Mouse (Mus musculus): ENCODE data around the gene Trim71. TPM values are rescaled to one million over a fixed set of nuclear protein-coding genes. Genes with fewer than 3 reads are reported as not detected.

Gene Trim71
- polyA plus RNA-seq, 1 experiment from 2014 or later = 0.61 TPM

GRCm38 (mm10) chr9:114518812-114519477 lies 45.2 kb downstream of the Trim71 start:
- Histone ChIP-seq H3K4me2 (replicated peaks) (no peak overlapping the region), H3K9me3 (peaks cover 7% of the 10 kb centered on the region; the same call in 1 of the 2 replicates), H3K4me3 (no peak overlapping the region), H3K27me3 (no peaks in the 10 kb centered on the region), H3K36me3 (peaks cover 8% of the 10 kb centered on the region), H3K27ac (replicated peaks) (no peak overlapping the region), H3K4me1 (no peaks in the 10 kb centered on the region), H3K9ac (replicated peaks) (no peak overlapping the region)
- WGBS = 74% methylated on average over 9 of the region's 9 CpGs
- ATAC-seq (ENCODE audit: low FRiP score, low read depth) = no peak

- peaks cover 16% of the 10 kb centered on the region for H3K9me3 ChIP-seq
- no peak overlapping the region for H3K9ac ChIP-seq (replicated peaks)
- no peaks in the 10 kb centered on the region for H3K4me1 ChIP-seq
- no peak overlapping the region for H3K27ac ChIP-seq (replicated peaks)
- 82% methylated on average over 13 of the region's 13 CpGs for WGBS
- H3K4me3 ChIP-seq = no peak overlapping the region
- H3K4me2 ChIP-seq (replicated peaks) = no peak overlapping the region
- H3K27me3 ChIP-seq = no peaks in the 10 kb centered on the region
- H3K36me3 ChIP-seq = peaks cover 17% of the 10 kb centered on the region
- no peak for ATAC-seq (ENCODE audit: low FRiP score, low read depth)
These were observed 46.2 kb downstream of the Trim71 start for GRCm38 (mm10) chr9:114517924-114518497.

DNA sequence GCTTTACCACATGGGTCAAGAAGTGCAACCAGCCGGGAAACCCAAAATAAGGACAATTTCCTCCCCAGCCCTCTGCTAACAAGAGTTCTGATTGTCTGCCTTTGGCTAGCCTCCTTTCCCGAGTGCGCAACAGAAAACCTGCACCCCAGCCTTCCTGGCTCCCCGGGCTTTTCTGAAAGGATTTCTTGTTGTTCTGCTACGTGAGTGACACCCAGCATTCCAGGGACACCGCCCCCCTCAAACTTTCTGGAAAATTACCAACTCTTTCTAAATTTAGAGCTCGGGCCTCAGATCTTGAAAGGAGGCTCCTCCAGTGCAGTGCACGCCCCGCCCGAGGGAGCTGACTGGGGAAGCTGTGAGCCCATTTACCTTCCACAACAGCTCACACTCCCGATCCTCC lies 48.8 kb downstream of the Trim71 start, which contains the start of gene C130032M10Rik:
C130032M10Rik (plus strand) TSS at position 334 of the 400 bp plus-strand sequence.
- Histone ChIP-seq H3K9ac (replicated peaks) (no peak within 1 kb of the TSS), H3K4me3 (no peak within 1 kb of the TSS), H3K9me3 (peaks cover 25% of the 10 kb centered on the region), H3K27ac (replicated peaks) (no peak within 1 kb of the TSS), H3K4me1 (no peaks in the 10 kb centered on the region), H3K27me3 (no peaks in the 10 kb centered on the region), H3K4me2 (replicated peaks) (no peak within 1 kb of the TSS), H3K36me3 (peaks cover 33% of the 10 kb centered on the region)
- 92% methylated on average over 11 of the region's 11 CpGs for WGBS
- ATAC-seq (ENCODE audit: low FRiP score, low read depth) = no peak

- Histone ChIP-seq H3K36me3 (peaks cover 46% of the 10 kb centered on the region), H3K27me3 (no peaks in the 10 kb centered on the region), H3K4me3 (no peak overlapping the region), H3K27ac (replicated peaks) (no peak overlapping the region), H3K9me3 (peaks cover 25% of the 10 kb centered on the region), H3K4me2 (replicated peaks) (no peak overlapping the region), H3K4me1 (no peaks in the 10 kb centered on the region), H3K9ac (replicated peaks) (no peak overlapping the region)
- no peak for ATAC-seq (ENCODE audit: low FRiP score, low read depth)
- 96% methylated on average over 21 of the region's 21 CpGs for WGBS
These were observed 51.3 kb downstream of the Trim71 start for GRCm38 (mm10) chr9:114512831-114513230.

DNA sequence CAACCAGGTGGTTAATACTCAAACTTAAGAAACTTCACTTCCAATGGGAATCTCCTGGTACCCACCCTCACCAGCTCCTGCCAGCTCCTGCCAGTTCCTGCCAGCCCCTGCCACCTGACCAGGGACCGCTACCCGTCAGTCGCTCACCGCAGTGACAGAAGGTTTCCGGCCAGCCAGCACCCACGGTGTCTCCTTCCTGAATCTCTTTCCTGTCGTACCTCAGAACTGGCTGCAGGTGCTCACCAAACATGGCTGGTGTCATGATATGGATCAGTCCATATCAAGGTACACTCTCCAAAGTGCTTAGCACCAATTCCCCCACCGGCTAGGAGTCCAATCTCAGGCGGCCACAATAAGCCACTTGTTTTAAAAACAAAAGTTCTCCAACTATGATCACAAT lies 54.4 kb downstream of the Trim71 start:
- H3K4me1 ChIP-seq = no peaks in the 10 kb centered on the region
- WGBS = 95% methylated on average over 9 of the region's 9 CpGs
- peaks cover 25% of the 10 kb centered on the region for H3K9me3 ChIP-seq
- H3K27me3 ChIP-seq = no peaks in the 10 kb centered on the region
- no peak overlapping the region for H3K4me2 ChIP-seq (replicated peaks)
- H3K9ac ChIP-seq (replicated peaks) = no peak overlapping the region
- peaks cover 46% of the 10 kb centered on the region for H3K36me3 ChIP-seq
- H3K4me3 ChIP-seq = no peak overlapping the region
- no peak for ATAC-seq (ENCODE audit: low FRiP score, low read depth)
- no peak overlapping the region for H3K27ac ChIP-seq (replicated peaks)

DNA sequence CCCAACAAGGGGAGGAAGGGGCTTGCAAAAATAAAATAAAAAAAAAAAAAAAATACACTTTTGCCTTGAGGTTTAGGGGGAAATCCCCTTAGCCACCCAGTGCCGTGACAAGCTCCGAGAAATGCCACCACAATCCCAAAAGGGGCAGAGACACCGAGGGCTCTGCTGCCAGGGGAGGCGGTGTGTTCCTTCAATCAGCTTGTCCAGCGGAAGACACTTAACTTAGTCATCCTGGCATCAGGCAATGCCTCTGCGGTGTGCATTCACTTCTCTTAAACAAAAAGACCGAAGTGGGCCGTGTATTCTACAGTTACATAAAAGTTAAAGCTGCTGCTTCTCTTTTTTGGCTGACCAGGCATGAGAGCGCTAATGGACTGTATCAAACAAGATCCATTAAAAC lies 56.7 kb downstream of the Trim71 start:
- WGBS = 96% methylated on average over 9 of the region's 9 CpGs
- no peak overlapping the region for H3K27ac ChIP-seq (replicated peaks)
- no peak overlapping the region for H3K4me2 ChIP-seq (replicated peaks)
- H3K9ac ChIP-seq (replicated peaks) = no peak overlapping the region
- H3K36me3 ChIP-seq = peaks cover 24% of the 10 kb centered on the region
- ATAC-seq (ENCODE audit: low FRiP score, low read depth) = no peak
- H3K9me3 ChIP-seq = peaks cover 3% of the 10 kb centered on the region
- no peak overlapping the region for H3K4me3 ChIP-seq
- H3K27me3 ChIP-seq = no peaks in the 10 kb centered on the region
- no peaks in the 10 kb centered on the region for H3K4me1 ChIP-seq

- Histone ChIP-seq H3K27me3 (no peaks in the 10 kb centered on the region), H3K4me1 (no peaks in the 10 kb centered on the region), H3K27ac (replicated peaks) (no peak overlapping the region), H3K4me3 (no peak overlapping the region), H3K9me3 (no peaks in the 10 kb centered on the region), H3K36me3 (peaks cover 17% of the 10 kb centered on the region), H3K4me2 (replicated peaks) (no peak overlapping the region), H3K9ac (replicated peaks) (no peak overlapping the region)
- ATAC-seq (ENCODE audit: low FRiP score, low read depth) = no peak
- WGBS = 88% methylated on average over 4 of the region's 4 CpGs
These were observed 57.6 kb downstream of the Trim71 start for GRCm38 (mm10) chr9:114506564-114506963.

DNA sequence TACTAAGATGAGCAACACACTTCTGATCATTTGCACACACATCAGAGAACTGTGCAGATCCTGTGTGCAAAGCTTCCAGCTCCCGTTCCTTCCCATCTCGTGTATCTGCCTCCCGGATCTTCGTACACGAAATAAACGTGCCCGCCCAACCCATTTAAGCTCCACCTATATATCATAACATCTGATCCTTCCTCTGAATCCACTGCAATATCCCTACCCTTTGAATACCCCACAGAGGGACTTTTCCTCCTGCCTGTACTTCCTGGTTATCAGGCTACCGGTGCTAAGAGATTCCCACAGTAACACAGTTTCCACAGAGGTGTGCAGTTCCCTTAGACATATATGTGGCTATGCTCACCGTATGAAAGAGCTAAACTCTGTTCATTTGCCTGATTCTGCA lies 59.4 kb downstream of the Trim71 start, which contains the start of gene Ccr4:
Ccr4 (minus strand) TSS at position 101 of the 400 bp plus-strand sequence.
- H3K4me1 ChIP-seq = no peaks in the 10 kb centered on the region
- no peak within 1 kb of the TSS for H3K27ac ChIP-seq (replicated peaks)
- 89% methylated on average over 9 of the region's 9 CpGs for WGBS
- no peak for ATAC-seq (ENCODE audit: low FRiP score, low read depth)
- H3K9me3 ChIP-seq = no peaks in the 10 kb centered on the region
- no peak within 1 kb of the TSS for H3K4me3 ChIP-seq
- no peak within 1 kb of the TSS for H3K4me2 ChIP-seq (replicated peaks)
- peaks cover 13% of the 10 kb centered on the region; the same call in 1 of the 2 replicates for H3K36me3 ChIP-seq
- H3K9ac ChIP-seq (replicated peaks) = no peak within 1 kb of the TSS
- H3K27me3 ChIP-seq = peaks cover 2% of the 10 kb centered on the region; the same call in 1 of the 2 replicates

- peaks cover 7% of the 10 kb centered on the region; the same call in 1 of the 2 replicates for H3K27me3 ChIP-seq
- 0 out of 2 replicates have a peak, but pooled peaks cover 1% of the 10 kb centered on the region for H3K36me3 ChIP-seq
- H3K9ac ChIP-seq (replicated peaks) = no peak overlapping the region
- no peak for ATAC-seq (ENCODE audit: low FRiP score, low read depth)
- H3K9me3 ChIP-seq = no peaks in the 10 kb centered on the region
- WGBS = 71% methylated on average over 15 of the region's 15 CpGs
- H3K4me3 ChIP-seq = no peak overlapping the region
- H3K4me1 ChIP-seq = no peaks in the 10 kb centered on the region
- no peak overlapping the region for H3K4me2 ChIP-seq (replicated peaks)
- no peak overlapping the region for H3K27ac ChIP-seq (replicated peaks)
These were observed 61.3 kb downstream of the Trim71 start for GRCm38 (mm10) chr9:114502711-114503427.

DNA sequence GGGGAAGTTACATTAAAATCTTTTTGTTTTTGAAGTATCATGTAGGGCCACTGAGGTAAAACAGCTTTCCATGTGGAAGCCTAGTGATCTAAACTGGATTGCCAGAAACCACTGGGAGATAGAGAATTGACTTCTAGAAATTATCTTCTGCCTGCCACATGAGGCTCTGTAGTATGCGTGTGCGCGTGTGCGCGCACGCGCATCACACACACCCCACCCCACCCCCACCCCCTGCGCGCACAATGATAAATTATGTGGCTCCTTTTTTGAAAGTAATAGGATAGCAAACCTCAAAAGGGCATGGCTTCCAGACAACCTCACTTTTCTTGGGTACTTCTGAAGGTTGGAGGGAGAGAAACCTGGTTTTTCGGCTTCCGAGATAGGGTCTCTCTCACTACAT lies 62.3 kb downstream of the Trim71 start:
- no peak overlapping the region for H3K27ac ChIP-seq (replicated peaks)
- H3K27me3 ChIP-seq = peaks cover 7% of the 10 kb centered on the region; the same call in 1 of the 2 replicates
- no peaks in the 10 kb centered on the region for H3K9me3 ChIP-seq
- H3K4me3 ChIP-seq = no peak overlapping the region
- ATAC-seq (ENCODE audit: low FRiP score, low read depth) = no peak
- WGBS = 98% methylated on average over 11 of the region's 11 CpGs
- H3K36me3 ChIP-seq = no peaks in the 10 kb centered on the region
- no peak overlapping the region for H3K4me2 ChIP-seq (replicated peaks)
- no peaks in the 10 kb centered on the region for H3K4me1 ChIP-seq
- H3K9ac ChIP-seq (replicated peaks) = no peak overlapping the region

DNA sequence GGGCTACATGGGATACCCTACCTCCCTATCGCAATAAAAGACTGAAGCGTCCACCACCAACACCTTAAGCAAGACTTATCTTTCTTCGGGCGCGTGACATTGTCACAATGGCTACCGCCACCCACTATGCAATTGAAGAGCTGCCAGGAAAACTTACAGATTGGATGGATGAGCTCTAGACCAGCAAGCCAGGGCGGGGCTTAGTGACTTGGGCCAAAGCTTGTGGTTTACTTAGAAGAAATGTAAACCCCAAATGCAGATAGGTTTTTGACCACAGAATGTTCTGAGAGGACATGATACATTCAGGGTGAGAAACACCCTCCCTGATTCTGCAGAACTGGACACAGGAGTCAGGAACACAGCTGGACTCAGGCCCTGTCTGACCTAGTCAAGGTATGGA lies 63.1 kb downstream of the Trim71 start:
- no peaks in the 10 kb centered on the region for H3K9me3 ChIP-seq

More for the DNA sequence above, 63.1 kb downstream of the Trim71 start:
- 93% methylated on average over 7 of the region's 7 CpGs for WGBS
- no peak overlapping the region for H3K9ac ChIP-seq (replicated peaks)
- no peaks in the 10 kb centered on the region for H3K4me1 ChIP-seq
- ATAC-seq (ENCODE audit: low FRiP score, low read depth) = no peak
- H3K4me3 ChIP-seq = no peak overlapping the region
- H3K36me3 ChIP-seq = no peaks in the 10 kb centered on the region
- no peak overlapping the region for H3K4me2 ChIP-seq (replicated peaks)
- H3K27me3 ChIP-seq = peaks cover 7% of the 10 kb centered on the region; the same call in 1 of the 2 replicates
- H3K27ac ChIP-seq (replicated peaks) = no peak overlapping the region
